Mouse (Mus musculus) kidney, adult 10 weeks (tissue): ENCODE results near the gene Samd15. TPM values are rescaled to one million over a fixed set of nuclear protein-coding genes. Genes with fewer than 3 reads are reported as not detected.

Experiments
- polyA plus RNA-seq: library from polyadenylated mRNA; stranded (reverse); fragments of 350-450 nt; fragmentation: Illumina TruSeq; extraction: RNeasy Lipid Tissue Mini Kit (QIAGEN cat#74804); gene quantifications from one replicate; pipeline ENCODE4 v1.2.3, GENCODE M21; 2014; ENCODE audit warnings: low read depth, low replicate concordance

Samd15 gene
- polyA plus RNA-seq = 2.5 TPM

GRCm38 (mm10) chr12:87199206-87199972 lies at the start of gene Samd15:
Gene Samd15 (plus strand): TSS chr12:87199723.

GRCm38 (mm10) chr12:87199973-87200586 lies 557 bp downstream of the Samd15 start, which contains the start of gene Tmed8:
Gene Tmed8 (minus strand): TSS chr12:87200454.

GRCm38 (mm10) chr12:87238632-87239031 lies 39.1 kb downstream of the Samd15 start, which contains the start of gene Noxred1:
Gene Noxred1 (minus strand): TSS chr12:87238732.

Other genes with a start within 250 kb of the Samd15 start
- not detected for gene Zdhhc22, start 209.3 kb upstream of the Samd15 start, polyA plus RNA-seq
- not detected for gene Tmem63c, start 178.4 kb upstream of the Samd15 start, polyA plus RNA-seq
- not detected for gene Ngb, start 97.2 kb upstream of the Samd15 start, polyA plus RNA-seq
- gene Gstz1, start 52.6 kb upstream of the Samd15 start, polyA plus RNA-seq = 292 TPM
- gene Pomt2, start 51.8 kb upstream of the Samd15 start, polyA plus RNA-seq = 9.8 TPM
- 20.1 TPM for gene Tmed8, start 731 bp downstream of the Samd15 start, polyA plus RNA-seq
- 1.0 TPM for gene Noxred1, start 39.0 kb downstream of the Samd15 start, polyA plus RNA-seq
- 30.1 TPM for gene Vipas39, start 66.5 kb downstream of the Samd15 start, polyA plus RNA-seq
- 141 TPM for gene Ahsa1, start 66.8 kb downstream of the Samd15 start, polyA plus RNA-seq
- not detected for gene Ism2, start 100.0 kb downstream of the Samd15 start, polyA plus RNA-seq
- 153 TPM for gene Sptlc2, start 188.6 kb downstream of the Samd15 start, polyA plus RNA-seq
- gene Slirp, start 244.2 kb downstream of the Samd15 start, polyA plus RNA-seq = 164 TPM
- 13.4 TPM for gene Alkbh1, start 244.3 kb downstream of the Samd15 start, polyA plus RNA-seq